ENCODE assay signal across 8 mouse cellular contexts in the genomic region with DNA sequence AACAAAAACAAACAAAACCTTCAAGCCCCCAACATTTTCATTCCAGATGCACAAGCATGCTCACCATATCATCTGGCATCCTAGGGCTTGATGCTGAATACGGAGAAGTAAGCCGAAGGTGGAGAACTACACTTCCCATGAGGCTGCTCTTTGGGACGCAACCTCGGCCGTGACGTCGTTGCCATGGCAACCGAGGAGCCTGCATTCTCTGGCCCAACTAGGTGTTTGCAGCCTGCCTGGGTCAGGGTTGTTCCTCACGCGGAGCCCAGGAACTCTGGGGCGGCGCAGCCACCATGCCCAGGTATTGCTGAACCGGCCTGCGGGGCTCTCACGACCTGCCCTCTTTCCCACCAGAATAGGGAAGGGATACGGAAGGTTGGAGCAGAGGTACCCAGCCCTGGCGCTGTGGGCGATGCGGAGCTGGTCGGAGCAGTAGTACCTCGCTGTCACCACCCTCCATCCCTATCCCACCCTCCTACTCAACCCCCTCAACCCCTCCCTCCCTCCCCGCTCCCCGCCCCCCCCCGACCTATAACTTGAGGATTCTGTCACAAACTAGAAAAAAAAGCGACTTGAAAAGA. TPM values are rescaled to one million over a fixed set of nuclear protein-coding genes. Genes with fewer than 3 reads are reported as not detected.
DNase-seq lines count a peak whose midpoint lies in the region; ATAC-seq and TF ChIP-seq lines count a peak whose summit lies in the region.

Gene Dync2li1, plus strand, starts transcription at position 221 of the 581 bp plus-strand sequence.

- H3K27ac ChIP-seq in forebrain, embryonic 13.5 days = peak within 1 kb of the TSS; percentile 44; the same call in 1 of the 2 replicates
- H3K27ac ChIP-seq in liver, embryonic 15.5 days (replicated peaks) = no peak within 1 kb of the TSS
- no peak within 1 kb of the TSS for H3K27ac ChIP-seq in neural tube, embryonic 11.5 days (ENCODE audit: low read depth, low read length)
- peak within 1 kb of the TSS; percentile 20; the same call in 1 of the 2 replicates for H3K27ac ChIP-seq in stomach, embryonic 16.5 days (ENCODE audit: low read length)

- H3K9me3 ChIP-seq in E14TG2a.4 (ENCODE audit: low read length) = no peaks in the 10 kb centered on the region
- H3K9me3 ChIP-seq in forebrain, embryonic 13.5 days (replicated peaks) = no peaks in the 10 kb centered on the region
- H3K9me3 ChIP-seq in liver, embryonic 15.5 days (replicated peaks) = no peaks in the 10 kb centered on the region
- H3K9me3 ChIP-seq in neural tube, embryonic 11.5 days (ENCODE audit: control insufficient read depth, low read length) = no peaks in the 10 kb centered on the region
- no peaks in the 10 kb centered on the region for H3K9me3 ChIP-seq in stomach, embryonic 16.5 days (replicated peaks; ENCODE audit: control insufficient read depth, low read length)

- ATAC-seq in forebrain, embryonic 13.5 days = peak; percentile 98
- ATAC-seq in liver, embryonic 15.5 days (ENCODE audit: insufficient read depth) = peak; percentile 56; the same call in 1 of the 2 replicates
- peak; percentile 98 for ATAC-seq in neural tube, embryonic 11.5 days (ENCODE audit: insufficient read depth, low FRiP score, low TSS enrichment)
- ATAC-seq in stomach, embryonic 16.5 days (ENCODE audit: insufficient read depth, low FRiP score) = peak; percentile 95

- H3K4me3 ChIP-seq in E14TG2a.4 (replicated peaks; ENCODE audit: low read length) = peak within 1 kb of the TSS; percentile 84
- peak within 1 kb of the TSS; percentile 66 for H3K4me3 ChIP-seq in forebrain, embryonic 13.5 days
- H3K4me3 ChIP-seq in liver, embryonic 15.5 days (replicated peaks) = peak within 1 kb of the TSS; percentile 56
- H3K4me3 ChIP-seq in neural tube, embryonic 11.5 days (ENCODE audit: low read depth, low read length) = peak within 1 kb of the TSS; percentile 50
- peak within 1 kb of the TSS; percentile 63 for H3K4me3 ChIP-seq in stomach, embryonic 16.5 days (replicated peaks; ENCODE audit: low read length)

- H3K36me3 ChIP-seq in E14TG2a.4 (ENCODE audit: insufficient read depth, low read length) = no peaks in the 10 kb centered on the region
- H3K36me3 ChIP-seq in forebrain, embryonic 13.5 days (ENCODE audit: poor library complexity, severe bottlenecking) = no peaks in the 10 kb centered on the region
- H3K36me3 ChIP-seq in liver, embryonic 15.5 days (replicated peaks) = no peaks in the 10 kb centered on the region
- H3K36me3 ChIP-seq in neural tube, embryonic 11.5 days (ENCODE audit: control insufficient read depth, insufficient read depth, low read length) = no peaks in the 10 kb centered on the region
- no peaks in the 10 kb centered on the region for H3K36me3 ChIP-seq in stomach, embryonic 16.5 days (ENCODE audit: control insufficient read depth, insufficient read depth, low read length)

- 1% methylated on average over 25 of the region's 25 CpGs for WGBS in forebrain, embryonic 13.5 days
- 2% methylated on average over 25 of the region's 25 CpGs for WGBS in liver, embryonic 15.5 days (ENCODE audit: insufficient replicate concordance)
- under 1% methylated on average over 23 of the region's 25 CpGs for WGBS in neural tube, embryonic 11.5 days
- 1% methylated on average over 25 of the region's 25 CpGs for WGBS in stomach, embryonic 16.5 days

- peak within 1 kb of the TSS; percentile 69 for H3K4me2 ChIP-seq in forebrain, embryonic 13.5 days
- H3K4me2 ChIP-seq in liver, embryonic 15.5 days = peak within 1 kb of the TSS; percentile 70
- peak within 1 kb of the TSS; percentile 45 for H3K4me2 ChIP-seq in neural tube, embryonic 11.5 days (ENCODE audit: low read depth)
- H3K4me2 ChIP-seq in stomach, embryonic 16.5 days (ENCODE audit: low read depth, low read length) = peak within 1 kb of the TSS; percentile 80

- no peaks in the 10 kb centered on the region for H3K27me3 ChIP-seq in E14TG2a.4 (ENCODE audit: insufficient read depth, low read length)
- H3K27me3 ChIP-seq in forebrain, embryonic 13.5 days = no peaks in the 10 kb centered on the region
- H3K27me3 ChIP-seq in liver, embryonic 15.5 days = no peaks in the 10 kb centered on the region
- no peaks in the 10 kb centered on the region for H3K27me3 ChIP-seq in neural tube, embryonic 11.5 days (ENCODE audit: control insufficient read depth, insufficient read depth, low read length)
- H3K27me3 ChIP-seq in stomach, embryonic 16.5 days (ENCODE audit: control insufficient read depth, insufficient read depth, low read length) = no peaks in the 10 kb centered on the region

- TF ChIP-seq CTCF in E14TG2a.4 (conservative IDR thresholded peaks at IDR 0.05; ENCODE audit: low read length) = no peak

- H3K9ac ChIP-seq in forebrain, embryonic 13.5 days = peak within 1 kb of the TSS; percentile 74
- H3K9ac ChIP-seq in liver, embryonic 15.5 days = no peak within 1 kb of the TSS
- H3K9ac ChIP-seq in neural tube, embryonic 11.5 days (ENCODE audit: low read length) = peak within 1 kb of the TSS; percentile 44
- H3K9ac ChIP-seq in stomach, embryonic 16.5 days (ENCODE audit: low read length) = peak within 1 kb of the TSS; percentile 79

- H3K4me1 ChIP-seq in E14TG2a.4 (replicated peaks; ENCODE audit: low read depth, low read length) = peaks cover 12% of the 10 kb centered on the region
- peaks cover 6% of the 10 kb centered on the region for H3K4me1 ChIP-seq in forebrain, embryonic 13.5 days
- no peaks in the 10 kb centered on the region; the same call in 1 of the 2 replicates for H3K4me1 ChIP-seq in liver, embryonic 15.5 days (replicated peaks)
- peaks cover 4% of the 10 kb centered on the region for H3K4me1 ChIP-seq in neural tube, embryonic 11.5 days (ENCODE audit: control insufficient read depth, insufficient read depth, low read length)
- 0 out of 2 replicates have a peak, but pooled peaks cover 4% of the 10 kb centered on the region for H3K4me1 ChIP-seq in stomach, embryonic 16.5 days (ENCODE audit: control insufficient read depth, insufficient read depth, low read length)

- intact Hi-C loops in heart, postnatal 10 days (cut with DNase I) = no loop called here

- peak; percentile 88 for DNase-seq in cerebellum, adult 11 months
- peak; percentile 89 to 91 for DNase-seq in heart, postnatal 10 days
- DNase-seq in kidney, postnatal 4 days = peak; percentile 93 to 96
- DNase-seq in neural tube, embryonic 11.5 days (ENCODE audit: low spot score) = peak; percentile 93

RNA-seq across cellular contexts. Expression of gene Dync2li1, which starts in this region (rescaled TPM):
- polyA plus RNA-seq in forebrain, embryonic 13.5 days (2015; fragmentation: Nextera tagmentation; extraction: Ambion mirVana) = 30.6 and 35.9 TPM in 2 replicates
- 1 to 10 TPM; 4.3 to 5.0 TPM for total RNA-seq in heart, postnatal 10 days (2021)
- 2.2 and 2.4 TPM in 2 replicates for polyA plus RNA-seq in liver, embryonic 15.5 days (2015; fragmentation: Nextera tagmentation; extraction: Ambion mirVana)
- polyA plus RNA-seq in neural tube, embryonic 11.5 days (2014; fragmentation: Nextera tagmentation; extraction: Ambion mirVana) = 29.6 and 30.4 TPM in 2 replicates
- 27.8 and 32.9 TPM in 2 replicates for polyA plus RNA-seq in stomach, embryonic 16.5 days (2015; fragmentation: Nextera tagmentation; extraction: Ambion mirVana)

Comparison
In these comparisons a context has a peak if more than half of its experiments do, and no peak if none do; other contexts are left out.
1. H3K27ac ChIP-seq: peak in forebrain, embryonic 13.5 days (single experiment) and stomach, embryonic 16.5 days (single experiment); none in liver, embryonic 15.5 days (single experiment) and neural tube, embryonic 11.5 days (single experiment).
2. Peak in every context shown above with its lines, with median percentiles within 50 percentile points of each other: H3K4me3 ChIP-seq, DNase-seq, ATAC-seq and H3K4me2 ChIP-seq.